Mouse (Mus musculus): Measurements from ENCODE around the gene Dscam. TPM values are rescaled to one million over a fixed set of nuclear protein-coding genes. Genes with fewer than 3 reads are reported as not detected.

Dscam gene
- polyA plus RNA-seq, 1 experiment: 0.10 TPM

GRCm38 (mm10) chr16:96558341-96558740, 612.2 kb downstream of the Dscam start:
- 98% methylated on average over 1 of the region's 1 CpGs for WGBS
- DNase-seq (ENCODE audit: low read depth, low spot score): no peak

- 55% methylated on average over 3 of the region's 3 CpGs for WGBS
- no peak for DNase-seq (ENCODE audit: low read depth, low spot score)
These were observed 613.9 kb downstream of the Dscam start for GRCm38 (mm10) chr16:96556621-96557020.

DNA sequence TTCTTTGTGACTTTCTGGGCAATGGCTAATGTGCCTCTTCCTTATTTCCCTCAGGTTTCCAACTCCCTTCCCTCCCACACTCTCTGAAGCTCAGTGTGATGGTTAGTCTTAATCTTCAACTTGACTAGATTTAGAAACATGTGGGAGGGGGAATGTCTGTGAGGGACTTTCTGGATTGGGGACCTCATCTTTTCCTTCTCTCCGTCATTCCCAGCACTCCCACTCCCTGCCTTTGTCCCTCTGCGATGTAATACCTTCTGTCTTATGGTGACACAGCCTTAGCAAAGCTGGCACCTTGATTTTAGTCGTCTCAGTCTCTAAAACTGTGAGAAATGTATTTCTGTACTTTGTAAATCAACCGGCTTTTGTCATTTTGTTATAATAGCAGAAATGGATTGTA, 615.1 kb downstream of the Dscam start:
- 71% methylated on average over 4 of the region's 4 CpGs for WGBS
- DNase-seq (ENCODE audit: low read depth, low spot score): no peak

DNA sequence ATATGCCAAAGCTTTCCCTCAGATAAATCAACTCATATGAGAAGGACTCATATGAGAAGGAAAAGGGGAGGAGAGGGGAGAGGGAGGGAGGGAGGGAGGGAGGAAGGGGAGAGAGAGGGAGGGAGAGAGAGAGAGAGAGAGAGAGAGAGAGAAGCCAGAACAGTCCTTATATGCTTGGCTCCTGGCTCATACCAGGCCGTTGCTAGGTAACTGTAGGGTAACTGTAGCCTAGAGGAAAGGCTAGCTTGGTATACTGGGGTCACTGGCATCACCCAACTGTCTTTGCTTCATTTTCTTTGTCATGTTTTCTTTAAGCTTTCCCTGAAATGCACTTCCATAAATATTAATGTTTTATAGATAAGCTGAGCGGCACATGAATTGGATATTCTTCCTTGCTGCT, 617.9 kb downstream of the Dscam start:
- no peak for DNase-seq (ENCODE audit: low read depth, low spot score)
- WGBS: 79% methylated on average over 2 of the region's 2 CpGs

DNA sequence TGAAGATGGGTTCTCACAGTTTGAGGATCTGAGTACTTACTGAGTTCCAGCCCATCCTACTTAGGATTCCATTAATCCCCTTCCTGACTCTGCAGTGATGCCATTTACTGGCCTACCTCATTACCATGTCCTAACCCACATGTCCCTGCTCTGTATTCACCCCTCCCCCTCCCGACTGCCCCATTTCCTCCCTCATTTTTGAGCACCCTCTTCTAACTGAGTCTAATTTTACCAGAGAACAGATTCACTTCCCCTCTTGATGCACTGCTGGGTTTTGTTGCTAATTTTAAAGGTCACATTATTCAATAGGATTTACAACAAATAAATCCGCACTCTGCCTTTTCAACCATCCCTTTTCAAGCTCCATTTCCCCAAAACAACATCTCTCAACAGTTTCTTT, 629.5 kb downstream of the Dscam start:
- 73% methylated on average over 2 of the region's 2 CpGs for WGBS
- DNase-seq (ENCODE audit: low read depth, low spot score): no peak

Other genes with a start within 250 kb of the Dscam start
- 4.2 and 5.9 TPM in 2 replicates for gene Bace2, start 186.0 kb upstream of the Dscam start, polyA plus RNA-seq (2012; rRNA removed)

Measured in large intestine, adult 2 months (tissue).